23 mouse cellular contexts compared by ENCODE assay signal in genomic region chr12:110768562-110768961, GRCm38 (mm10).
"Had no signal": no experiment of that assay in that cellular context is flagged by ENCODE, and none has a peak within 500 bp of the region (broad histone marks: within the 10 kb centered on the region; RNA-seq: fewer than 3 reads in every experiment).

No protein-coding gene starts in this region.

- DNase-seq: kidney, adult 18-20 months; kidney, adult 9 months; kidney, postnatal 25 days; layer of hippocampus, adult 9-11 months; liver; lung, adult 18-20 months; lung, postnatal 10 days; lung, postnatal 36 days; midbrain, embryonic 14.5 days; retina, postnatal 1 day; right cerebral cortex, postnatal 25 days; spleen, adult 18-20 months; thymus, postnatal 25 days had no signal

- H3K4me3 ChIP-seq: limb, embryonic 10.5 days; limb, embryonic 13.5 days; liver, embryonic 12.5 days; liver, embryonic 15.5 days; lung, embryonic 15.5 days; midbrain, embryonic 10.5 days; neural tube, embryonic 13.5 days; stomach, embryonic 15.5 days had no signal

- H3K9me3 ChIP-seq: limb, embryonic 10.5 days; limb, embryonic 13.5 days; liver, embryonic 12.5 days; liver, embryonic 15.5 days; lung, embryonic 15.5 days; megakaryocyte, embryonic 14.5 days; midbrain, embryonic 10.5 days; neural tube, embryonic 13.5 days; stomach, embryonic 15.5 days had no signal

- H3K27me3 ChIP-seq: limb, embryonic 13.5 days; liver, embryonic 12.5 days; liver, embryonic 15.5 days; lung, embryonic 15.5 days; megakaryocyte, embryonic 14.5 days; neural tube, embryonic 13.5 days; stomach, embryonic 15.5 days had no signal

- H3K4me2 ChIP-seq: limb, embryonic 13.5 days; liver, embryonic 12.5 days; liver, embryonic 15.5 days; lung, embryonic 15.5 days; neural tube, embryonic 13.5 days; stomach, embryonic 15.5 days had no signal

- ATAC-seq: liver, embryonic 12.5 days had no signal

- H3K27ac ChIP-seq: kidney, postnatal 0 days; limb, embryonic 10.5 days; limb, embryonic 13.5 days; liver, embryonic 12.5 days; liver, embryonic 15.5 days; lung, embryonic 15.5 days; midbrain, embryonic 10.5 days; neural tube, embryonic 13.5 days; stomach, embryonic 15.5 days had no signal

- H3K36me3 ChIP-seq: liver, embryonic 15.5 days; lung, embryonic 15.5 days; neural tube, embryonic 13.5 days; stomach, embryonic 15.5 days had no signal

- H3K9ac ChIP-seq: limb, embryonic 13.5 days; liver, embryonic 12.5 days; liver, embryonic 15.5 days; lung, embryonic 15.5 days; neural tube, embryonic 13.5 days; stomach, embryonic 15.5 days had no signal

- H3K4me1 ChIP-seq: lung, embryonic 15.5 days; midbrain, embryonic 10.5 days; stomach, embryonic 15.5 days had no signal
